Mouse (Mus musculus): Measurements from ENCODE around the gene Esyt2. TPM values are rescaled to one million over a fixed set of nuclear protein-coding genes. Genes with fewer than 3 reads are reported as not detected.

Esyt2 gene
- polyA plus RNA-seq, 1 experiment from 2014 or later = 20.9 TPM

DNA sequence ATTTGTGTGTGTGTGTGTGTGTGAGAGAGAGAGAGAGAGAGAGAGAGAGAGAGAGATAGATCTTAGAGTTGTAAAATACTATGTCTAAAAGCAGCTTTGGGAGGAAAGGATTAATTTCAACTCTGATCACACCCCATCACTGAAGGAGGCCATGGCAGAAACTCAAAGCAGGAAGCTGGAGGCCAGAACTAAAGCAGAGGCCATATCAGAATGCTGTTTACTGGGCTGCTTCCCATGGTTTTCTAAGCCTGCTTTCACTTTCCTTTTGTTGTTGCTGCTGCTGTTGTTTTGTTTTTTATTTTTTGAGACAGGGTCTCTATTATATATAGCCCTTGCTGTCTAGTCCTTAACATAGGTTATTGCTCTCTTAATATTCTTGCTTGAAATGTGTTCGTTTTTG lies 135.5 kb downstream of the Esyt2 start:
- no peak for ATAC-seq (ENCODE audit: low FRiP score)
- no peaks in the 10 kb centered on the region for H3K27me3 ChIP-seq
- WGBS = 90% methylated on average over 1 of the region's 1 CpGs

DNA sequence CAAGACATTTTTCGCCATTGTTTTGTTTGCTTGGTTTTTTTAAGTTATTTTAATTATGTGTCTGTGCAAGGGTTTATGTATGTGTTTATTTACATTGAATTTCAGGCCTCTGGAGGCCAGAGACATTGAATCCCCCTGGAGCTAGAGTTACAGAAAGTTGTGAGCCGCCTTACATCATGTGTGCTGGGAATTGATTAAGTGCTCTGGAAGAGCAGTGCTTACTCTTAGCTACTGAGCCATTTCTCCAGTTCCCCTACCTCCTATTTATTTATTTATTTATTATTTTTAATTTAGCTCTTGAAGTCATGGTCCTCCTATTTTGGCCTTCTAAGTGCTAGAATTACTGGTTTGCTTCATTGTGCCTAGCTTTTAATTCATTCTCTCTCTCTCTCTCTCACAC lies 140.7 kb downstream of the Esyt2 start:
- Histone ChIP-seq H3K4me2 (replicated peaks) (no peak overlapping the region), H3K9me3 (replicated peaks) (no peaks in the 10 kb centered on the region), H3K4me1 (no peaks in the 10 kb centered on the region), H3K27me3 (no peaks in the 10 kb centered on the region), H3K4me3 (no peak overlapping the region), H3K27ac (no peak overlapping the region), H3K36me3 (peaks cover 23% of the 10 kb centered on the region), H3K9ac (no peak overlapping the region)
- WGBS = 89% methylated on average over 2 of the region's 2 CpGs
- ATAC-seq (ENCODE audit: low FRiP score) = no peak

More for the DNA sequence above, 135.5 kb downstream of the Esyt2 start:
- no peak overlapping the region for H3K9ac ChIP-seq
- H3K4me3 ChIP-seq = no peak overlapping the region
- H3K36me3 ChIP-seq = peaks cover 9% of the 10 kb centered on the region
- no peaks in the 10 kb centered on the region for H3K9me3 ChIP-seq (replicated peaks)
- no peak overlapping the region for H3K4me2 ChIP-seq (replicated peaks)
- H3K27ac ChIP-seq = no peak overlapping the region
- H3K4me1 ChIP-seq = no peaks in the 10 kb centered on the region

DNA sequence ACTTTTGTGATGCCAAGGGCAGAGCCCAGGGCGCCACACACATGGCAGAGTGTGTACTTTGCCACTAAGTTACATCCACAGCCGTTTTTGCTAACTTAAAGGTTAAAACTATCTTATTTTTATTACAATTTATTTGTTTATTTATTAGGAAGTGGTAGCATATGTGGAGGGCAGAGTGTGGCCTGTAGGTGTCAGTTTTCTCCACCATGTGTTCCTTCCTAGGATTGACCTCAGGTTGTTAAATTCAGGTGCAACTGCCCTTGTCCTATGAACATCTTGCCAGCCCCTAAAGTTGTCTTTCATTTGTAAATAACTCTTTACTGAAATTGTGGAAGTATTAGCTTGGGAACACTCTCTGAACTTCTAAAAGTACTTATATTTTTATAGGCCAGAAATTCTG lies 144.4 kb downstream of the Esyt2 start:
- H3K9ac ChIP-seq = no peak overlapping the region
- no peak overlapping the region for H3K4me3 ChIP-seq
- ATAC-seq (ENCODE audit: low FRiP score) = no peak
- no peaks in the 10 kb centered on the region for H3K4me1 ChIP-seq
- no peak overlapping the region for H3K4me2 ChIP-seq (replicated peaks)
- no peaks in the 10 kb centered on the region for H3K27me3 ChIP-seq
- H3K36me3 ChIP-seq = peaks cover 26% of the 10 kb centered on the region
- no peak overlapping the region for H3K27ac ChIP-seq
- no peaks in the 10 kb centered on the region for H3K9me3 ChIP-seq (replicated peaks)
- WGBS = 90% methylated on average over 2 of the region's 2 CpGs

DNA sequence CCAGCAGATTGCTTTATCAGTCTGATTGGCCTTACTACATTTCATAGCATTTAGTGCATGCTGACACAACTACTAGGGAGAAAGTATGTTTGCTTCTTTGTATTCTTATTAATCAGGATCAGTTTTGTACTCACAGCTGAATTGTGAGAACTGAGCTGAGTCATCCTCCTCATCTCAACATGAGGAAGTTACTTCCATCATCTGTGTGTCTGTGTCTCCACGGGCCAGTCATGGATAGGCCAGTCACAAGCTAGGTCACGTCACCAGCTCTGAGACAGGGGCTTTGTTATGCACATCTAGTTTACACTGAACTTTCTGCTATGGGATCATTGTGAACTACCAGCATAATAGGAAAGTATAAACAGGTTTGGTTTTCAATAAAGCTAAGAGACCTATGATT lies 152.7 kb downstream of the Esyt2 start:
- WGBS = 91% methylated on average over 2 of the region's 2 CpGs
- no peak overlapping the region for H3K27ac ChIP-seq
- H3K36me3 ChIP-seq = peaks cover 15% of the 10 kb centered on the region
- no peak overlapping the region for H3K4me2 ChIP-seq (replicated peaks)
- H3K9me3 ChIP-seq (replicated peaks) = no peaks in the 10 kb centered on the region
- H3K27me3 ChIP-seq = no peaks in the 10 kb centered on the region
- no peak overlapping the region for H3K4me3 ChIP-seq
- no peaks in the 10 kb centered on the region for H3K4me1 ChIP-seq
- ATAC-seq (ENCODE audit: low FRiP score) = no peak
- no peak overlapping the region for H3K9ac ChIP-seq

DNA sequence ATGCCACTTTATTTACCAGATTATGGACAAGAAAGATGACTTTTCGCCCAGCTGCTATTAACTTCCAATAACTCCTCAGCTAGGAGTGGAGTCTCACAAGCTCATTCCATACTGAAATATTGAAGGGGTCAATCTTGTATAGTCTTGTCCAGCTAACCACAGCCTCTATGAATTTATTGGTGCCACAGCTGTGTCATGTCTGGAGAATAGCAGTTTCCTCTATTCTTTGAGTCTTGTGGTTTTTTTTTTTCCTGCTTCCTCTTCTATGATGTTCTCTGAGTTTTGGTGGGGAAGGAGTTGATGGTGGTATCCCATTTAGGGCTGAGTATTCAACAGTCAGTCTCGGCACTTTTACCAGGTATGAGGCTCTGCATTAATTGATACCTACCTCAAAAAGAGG lies 154.2 kb downstream of the Esyt2 start:
- H3K9me3 ChIP-seq (replicated peaks) = no peaks in the 10 kb centered on the region
- no peaks in the 10 kb centered on the region for H3K4me1 ChIP-seq
- no peak overlapping the region for H3K4me2 ChIP-seq (replicated peaks)
- H3K9ac ChIP-seq = no peak overlapping the region
- ATAC-seq (ENCODE audit: low FRiP score) = no peak
- H3K36me3 ChIP-seq = peaks cover 21% of the 10 kb centered on the region
- no peaks in the 10 kb centered on the region for H3K27me3 ChIP-seq
- no peak overlapping the region for H3K27ac ChIP-seq
- WGBS = 94% methylated on average over 2 of the region's 2 CpGs
- no peak overlapping the region for H3K4me3 ChIP-seq

DNA sequence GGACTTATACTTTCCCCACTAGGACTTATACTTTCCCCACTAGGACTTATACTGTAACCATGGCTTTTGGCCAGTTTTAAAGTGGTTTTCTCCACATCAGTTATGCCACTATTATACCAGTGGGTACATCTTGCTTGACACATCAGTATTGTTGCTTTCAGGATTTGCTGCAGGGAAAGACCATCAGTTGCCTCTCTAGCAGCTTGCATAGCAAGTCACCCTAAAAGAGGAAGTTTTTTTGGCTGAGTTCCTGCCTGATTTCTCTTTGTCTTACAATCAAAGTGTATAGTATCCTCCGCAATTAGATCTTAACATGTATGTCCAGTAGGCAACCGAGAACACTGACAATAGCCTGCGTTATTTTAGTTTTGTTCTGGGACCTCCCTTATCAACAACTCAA lies 155.1 kb downstream of the Esyt2 start:
- Histone ChIP-seq H3K27me3 (no peaks in the 10 kb centered on the region), H3K9me3 (replicated peaks) (no peaks in the 10 kb centered on the region), H3K4me3 (no peak overlapping the region), H3K4me1 (no peaks in the 10 kb centered on the region), H3K36me3 (peaks cover 18% of the 10 kb centered on the region), H3K9ac (no peak overlapping the region), H3K27ac (no peak overlapping the region), H3K4me2 (replicated peaks) (no peak overlapping the region)
- 90% methylated on average over 3 of the region's 3 CpGs for WGBS
- ATAC-seq (ENCODE audit: low FRiP score) = no peak

DNA sequence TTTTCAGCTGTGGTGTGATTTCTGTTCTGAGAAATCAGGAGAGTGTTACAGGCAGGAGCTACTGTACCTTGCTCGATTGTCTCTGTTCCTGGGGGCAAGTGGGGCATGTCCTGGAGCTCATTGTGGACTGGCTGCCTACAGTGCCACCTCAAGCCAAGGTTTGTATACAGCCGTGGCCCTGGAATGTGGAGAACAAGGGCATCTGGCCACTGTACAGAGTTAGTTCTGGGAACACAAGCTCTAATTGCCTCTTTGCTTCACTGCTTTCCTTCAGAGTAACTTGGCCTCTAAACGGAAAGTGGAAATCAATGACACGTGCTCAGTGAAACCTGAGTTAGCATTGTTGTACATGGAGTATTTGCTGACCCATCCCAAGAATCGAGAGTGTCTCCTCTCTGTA lies 157.6 kb downstream of the Esyt2 start:
- Histone ChIP-seq H3K36me3 (peaks cover 18% of the 10 kb centered on the region), H3K4me2 (replicated peaks) (no peak overlapping the region), H3K4me1 (no peaks in the 10 kb centered on the region), H3K9me3 (replicated peaks) (no peaks in the 10 kb centered on the region), H3K4me3 (no peak overlapping the region), H3K9ac (no peak overlapping the region), H3K27ac (no peak overlapping the region), H3K27me3 (no peaks in the 10 kb centered on the region)
- no peak for ATAC-seq (ENCODE audit: low FRiP score)
- WGBS = 89% methylated on average over 5 of the region's 5 CpGs

Small RNAs within 50 kb of the gene (microRNA-seq; reads per million reads assigned to microRNA genes)
- not detected for gene Gm23190

Other genes starting within 250 kb of the Esyt2 start
- 59.4 and 61.8 TPM in 2 replicates for gene Zfp386, start 233.5 kb upstream of the Esyt2 start, polyA plus RNA-seq (2016; fragmentation: Nextera tagmentation; extraction: Ambion mirVana)
- 1.1 and 1.8 TPM in 2 replicates for gene Vipr2, start 203.5 kb upstream of the Esyt2 start, polyA plus RNA-seq (2016; fragmentation: Nextera tagmentation; extraction: Ambion mirVana)
- 21.8 and 22.9 TPM in 2 replicates for gene Wdr60, start 18.2 kb upstream of the Esyt2 start, polyA plus RNA-seq (2016; fragmentation: Nextera tagmentation; extraction: Ambion mirVana)
- not detected in 2 replicates for gene Gm11027, start 5.8 kb upstream of the Esyt2 start, polyA plus RNA-seq (2016; fragmentation: Nextera tagmentation; extraction: Ambion mirVana)
- 28.1 and 30.3 TPM in 2 replicates for gene Ncapg2, start 124.2 kb downstream of the Esyt2 start, polyA plus RNA-seq (2016; fragmentation: Nextera tagmentation; extraction: Ambion mirVana)
- 6.2 and 7.5 TPM in 2 replicates for gene Ptprn2, start 204.5 kb downstream of the Esyt2 start, polyA plus RNA-seq (2016; fragmentation: Nextera tagmentation; extraction: Ambion mirVana)

All from hindbrain, embryonic 12.5 days (tissue).